Mouse (Mus musculus): ENCODE results near the gene E130114P18Rik. TPM values are rescaled to one million over a fixed set of nuclear protein-coding genes. Genes with fewer than 3 reads are reported as not detected.

E130114P18Rik gene
- polyA plus RNA-seq, 1 experiment from 2014 or later: 71.1 TPM

- Histone ChIP-seq H3K4me1 (peaks cover 15% of the 10 kb centered on the region), H3K9me3 (replicated peaks) (no peaks in the 10 kb centered on the region)
- 77% methylated on average over 5 of the region's 5 CpGs for WGBS
Measured at GRCm38 (mm10) chr4:97743932-97744331, 33.9 kb downstream of the E130114P18Rik start.

DNA sequence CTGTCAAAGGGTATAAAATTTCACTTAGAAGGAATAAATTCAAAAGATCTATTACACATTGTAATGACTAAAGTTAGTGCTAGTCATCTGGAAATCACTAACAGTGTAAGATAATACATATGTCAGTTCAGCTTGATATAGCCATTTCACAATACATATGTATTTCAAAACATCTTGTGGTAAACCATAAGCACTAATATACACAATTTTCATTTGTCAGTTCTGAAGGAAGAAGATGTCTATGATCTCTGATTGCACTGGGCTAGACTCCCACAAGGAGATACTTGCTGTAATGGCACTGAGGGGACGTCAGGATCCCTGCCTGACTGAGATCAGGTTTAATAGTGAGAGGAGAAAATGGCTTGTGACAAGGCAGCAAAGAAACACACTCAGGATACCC is 44.5 kb downstream of the E130114P18Rik start:
- WGBS: 53% methylated on average over 1 of the region's 1 CpGs
- Histone ChIP-seq H3K27ac (no peak overlapping the region), H3K4me1 (no peaks in the 10 kb centered on the region), H3K4me3 (no peak overlapping the region), H3K27me3 (no peaks in the 10 kb centered on the region), H3K36me3 (ENCODE audit: poor library complexity, severe bottlenecking) (no peaks in the 10 kb centered on the region), H3K9ac (no peak overlapping the region), H3K9me3 (replicated peaks) (no peaks in the 10 kb centered on the region), H3K4me2 (no peak overlapping the region)
- ATAC-seq: no peak

More at GRCm38 (mm10) chr4:97743932-97744331, 33.9 kb downstream of the E130114P18Rik start:
- no peaks in the 10 kb centered on the region for H3K27me3 ChIP-seq
- no peak overlapping the region for H3K27ac ChIP-seq
- H3K9ac ChIP-seq: no peak overlapping the region
- H3K4me2 ChIP-seq: no peak overlapping the region
- no peak overlapping the region for H3K4me3 ChIP-seq
- no peaks in the 10 kb centered on the region for H3K36me3 ChIP-seq (ENCODE audit: poor library complexity, severe bottlenecking)
- no peak for ATAC-seq

DNA sequence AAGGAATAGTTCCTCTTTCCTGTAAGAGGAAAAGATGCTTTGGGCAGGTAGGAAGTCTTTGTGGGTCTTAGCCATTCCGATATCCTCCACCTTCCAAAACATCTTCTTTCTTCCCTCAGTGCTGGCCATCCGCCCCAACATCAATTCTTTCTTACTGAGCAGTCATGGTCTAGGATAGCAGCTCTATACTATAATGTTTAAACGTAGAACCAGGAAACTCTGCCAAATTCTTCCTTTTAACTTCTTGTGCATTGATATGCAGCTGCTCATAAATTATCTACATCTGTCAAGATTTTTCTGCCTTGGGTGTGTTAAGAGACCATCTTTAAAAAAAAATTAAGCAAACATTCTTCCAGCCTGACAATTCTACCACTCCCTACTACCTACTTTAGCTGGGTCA is 47.5 kb downstream of the E130114P18Rik start:
- WGBS: 90% methylated on average over 3 of the region's 3 CpGs
- Histone ChIP-seq H3K27me3 (no peaks in the 10 kb centered on the region), H3K36me3 (ENCODE audit: poor library complexity, severe bottlenecking) (no peaks in the 10 kb centered on the region), H3K9me3 (replicated peaks) (no peaks in the 10 kb centered on the region), H3K4me3 (no peak overlapping the region), H3K4me2 (no peak overlapping the region), H3K4me1 (no peaks in the 10 kb centered on the region), H3K9ac (no peak overlapping the region), H3K27ac (no peak overlapping the region)
- ATAC-seq: no peak

- H3K4me3 ChIP-seq: no peak overlapping the region
- no peak overlapping the region for H3K9ac ChIP-seq
- H3K27me3 ChIP-seq: no peaks in the 10 kb centered on the region
- H3K4me1 ChIP-seq: no peaks in the 10 kb centered on the region
- H3K9me3 ChIP-seq (replicated peaks): no peaks in the 10 kb centered on the region
- no peak overlapping the region for H3K27ac ChIP-seq
- H3K36me3 ChIP-seq (ENCODE audit: poor library complexity, severe bottlenecking): no peaks in the 10 kb centered on the region
- no peak overlapping the region for H3K4me2 ChIP-seq
- 76% methylated on average over 6 of the region's 6 CpGs for WGBS
- ATAC-seq: no peak
Measured at GRCm38 (mm10) chr4:97729999-97730398, 47.9 kb downstream of the E130114P18Rik start.

GRCm38 (mm10) chr4:97728520-97728919 is 49.4 kb downstream of the E130114P18Rik start:
- H3K27me3 ChIP-seq: no peaks in the 10 kb centered on the region
- no peak overlapping the region for H3K27ac ChIP-seq
- ATAC-seq: no peak
- no peaks in the 10 kb centered on the region for H3K36me3 ChIP-seq (ENCODE audit: poor library complexity, severe bottlenecking)
- H3K9ac ChIP-seq: no peak overlapping the region
- WGBS: 95% methylated on average over 4 of the region's 4 CpGs
- no peak overlapping the region for H3K4me3 ChIP-seq
- H3K4me1 ChIP-seq: no peaks in the 10 kb centered on the region
- H3K9me3 ChIP-seq (replicated peaks): no peaks in the 10 kb centered on the region
- H3K4me2 ChIP-seq: no peak overlapping the region

- Histone ChIP-seq H3K36me3 (ENCODE audit: poor library complexity, severe bottlenecking) (no peaks in the 10 kb centered on the region), H3K4me1 (peaks cover 11% of the 10 kb centered on the region), H3K27ac (no peak overlapping the region), H3K27me3 (no peaks in the 10 kb centered on the region), H3K4me3 (no peak overlapping the region), H3K9me3 (replicated peaks) (no peaks in the 10 kb centered on the region), H3K4me2 (no peak overlapping the region), H3K9ac (no peak overlapping the region)
- ATAC-seq: no peak
- WGBS: 82% methylated on average over 6 of the region's 6 CpGs
Measured at GRCm38 (mm10) chr4:97723374-97723773, 54.5 kb downstream of the E130114P18Rik start.

DNA sequence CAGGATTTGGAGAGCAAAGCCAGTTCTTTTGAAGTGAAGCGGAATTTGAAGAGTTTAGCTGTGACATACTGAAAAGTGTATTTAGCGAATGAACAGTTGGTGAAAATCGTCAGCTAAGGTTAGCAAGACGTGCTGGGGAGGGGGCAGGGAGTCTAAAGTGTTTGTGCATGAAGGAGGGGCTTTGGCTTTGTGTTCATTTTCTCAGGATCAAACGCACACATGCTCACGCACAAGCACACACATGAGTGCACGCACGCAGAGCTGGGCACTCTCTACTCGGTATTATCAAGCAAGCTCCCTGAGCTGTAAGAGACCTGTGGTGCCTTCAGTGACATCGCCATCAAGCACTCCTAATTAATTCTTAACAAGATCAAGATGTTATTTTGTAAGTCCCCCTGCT is 55.2 kb downstream of the E130114P18Rik start:
- Histone ChIP-seq H3K36me3 (ENCODE audit: poor library complexity, severe bottlenecking) (no peaks in the 10 kb centered on the region), H3K4me3 (no peak overlapping the region), H3K4me1 (peaks cover 11% of the 10 kb centered on the region), H3K27ac (no peak overlapping the region), H3K27me3 (no peaks in the 10 kb centered on the region), H3K9me3 (replicated peaks) (no peaks in the 10 kb centered on the region), H3K9ac (no peak overlapping the region), H3K4me2 (0 out of 2 replicates have a peak overlapping the region, but pooled peaks have one; percentile 5)
- 0 out of 2 replicates have a peak, but pooled peaks have one; percentile 33 for ATAC-seq
- WGBS: 18% methylated on average over 10 of the region's 10 CpGs

- 63% methylated on average over 6 of the region's 6 CpGs for WGBS
- no peak overlapping the region for H3K4me3 ChIP-seq
- H3K9ac ChIP-seq: no peak overlapping the region
- no peaks in the 10 kb centered on the region for H3K36me3 ChIP-seq (ENCODE audit: poor library complexity, severe bottlenecking)
- no peaks in the 10 kb centered on the region for H3K27me3 ChIP-seq
- peak overlapping the region; percentile 55; the same call in 1 of the 2 replicates for H3K27ac ChIP-seq
- peak; percentile 85 for ATAC-seq
- H3K9me3 ChIP-seq (replicated peaks): no peaks in the 10 kb centered on the region
- peaks cover 36% of the 10 kb centered on the region for H3K4me1 ChIP-seq
- H3K4me2 ChIP-seq: no peak overlapping the region
Measured at GRCm38 (mm10) chr4:97714616-97715015, 63.3 kb downstream of the E130114P18Rik start.

GRCm38 (mm10) chr4:97714101-97714615 is 63.7 kb downstream of the E130114P18Rik start:
- Histone ChIP-seq H3K9me3 (replicated peaks) (no peaks in the 10 kb centered on the region), H3K27me3 (no peaks in the 10 kb centered on the region), H3K4me2 (peak overlapping the region; percentile 6; the same call in 1 of the 2 replicates), H3K4me3 (no peak overlapping the region), H3K36me3 (ENCODE audit: poor library complexity, severe bottlenecking) (no peaks in the 10 kb centered on the region), H3K4me1 (peaks cover 36% of the 10 kb centered on the region), H3K9ac (no peak overlapping the region), H3K27ac (peak overlapping the region; percentile 55)
- ATAC-seq: peak; percentile 48
- 60% methylated on average over 6 of the region's 6 CpGs for WGBS

- no peak overlapping the region for H3K4me2 ChIP-seq
Measured at GRCm38 (mm10) chr4:97712547-97712946, 65.3 kb downstream of the E130114P18Rik start.

GRCm38 (mm10) chr4:97710048-97710765 is 67.7 kb downstream of the E130114P18Rik start:
- Histone ChIP-seq H3K36me3 (ENCODE audit: poor library complexity, severe bottlenecking) (no peaks in the 10 kb centered on the region), H3K4me2 (no peak overlapping the region; the same call in 1 of the 2 replicates), H3K4me1 (peaks cover 32% of the 10 kb centered on the region), H3K27me3 (no peaks in the 10 kb centered on the region), H3K4me3 (no peak overlapping the region), H3K9me3 (replicated peaks) (no peaks in the 10 kb centered on the region), H3K9ac (no peak overlapping the region), H3K27ac (peak overlapping the region; percentile 10; the same call in 1 of the 2 replicates)
- ATAC-seq: peak; percentile 66
- 48% methylated on average over 9 of the region's 9 CpGs for WGBS

More at GRCm38 (mm10) chr4:97712547-97712946, 65.3 kb downstream of the E130114P18Rik start:
- H3K27me3 ChIP-seq: no peaks in the 10 kb centered on the region
- H3K27ac ChIP-seq: no peak overlapping the region
- peaks cover 36% of the 10 kb centered on the region for H3K4me1 ChIP-seq
- no peak overlapping the region for H3K9ac ChIP-seq
- H3K36me3 ChIP-seq (ENCODE audit: poor library complexity, severe bottlenecking): no peaks in the 10 kb centered on the region
- no peak overlapping the region for H3K4me3 ChIP-seq
- WGBS: 83% methylated on average over 1 of the region's 1 CpGs
- no peak for ATAC-seq
- no peaks in the 10 kb centered on the region for H3K9me3 ChIP-seq (replicated peaks)

DNA sequence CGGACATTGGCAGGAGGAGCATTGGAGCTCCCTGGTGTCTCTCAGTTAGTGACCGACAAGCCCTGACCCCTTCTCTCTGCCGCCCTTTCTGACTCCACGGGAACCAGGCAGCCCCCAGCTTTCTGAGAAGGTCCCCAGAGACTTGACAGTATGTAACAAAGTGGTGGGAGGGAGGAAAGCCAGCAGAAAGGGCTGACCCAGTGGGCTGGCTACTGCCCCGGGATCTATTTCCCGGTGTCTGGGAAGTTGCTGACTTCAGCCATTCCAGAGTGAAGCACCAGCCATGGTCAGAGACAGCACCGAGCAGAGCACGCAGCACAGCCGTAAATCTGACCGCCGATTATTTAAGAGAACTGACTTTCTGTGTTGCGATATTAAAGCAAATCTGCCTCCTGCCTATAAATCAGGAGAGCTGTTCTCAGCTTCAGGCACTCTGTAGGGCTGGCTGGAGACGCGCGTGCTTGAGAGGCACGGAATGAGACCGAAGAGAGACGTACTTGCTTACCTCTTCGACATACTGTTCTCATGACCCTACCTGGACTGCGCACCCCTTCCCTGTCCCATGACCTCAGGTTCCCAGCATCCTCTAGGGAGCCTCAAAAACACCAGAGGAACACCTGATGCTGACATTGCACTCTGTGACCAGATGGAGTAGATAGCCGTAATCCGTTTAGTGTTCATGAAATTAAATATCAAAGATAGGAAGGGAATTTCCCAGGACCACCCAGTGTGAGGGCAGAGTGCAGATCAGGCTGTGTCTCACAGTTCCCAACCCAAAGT is 70.3 kb downstream of the E130114P18Rik start:
- no peak overlapping the region for H3K9ac ChIP-seq
- no peak for ATAC-seq
- no peak overlapping the region for H3K4me2 ChIP-seq
- no peaks in the 10 kb centered on the region for H3K27me3 ChIP-seq
- no peak overlapping the region for H3K4me3 ChIP-seq
- no peaks in the 10 kb centered on the region for H3K9me3 ChIP-seq (replicated peaks)
- no peaks in the 10 kb centered on the region for H3K36me3 ChIP-seq (ENCODE audit: poor library complexity, severe bottlenecking)
- peaks cover 13% of the 10 kb centered on the region for H3K4me1 ChIP-seq
- no peak overlapping the region for H3K27ac ChIP-seq
- WGBS: 89% methylated on average over 22 of the region's 22 CpGs
